Mouse (Mus musculus): Measurements from ENCODE around the gene Arhgap21. TPM values are rescaled to one million over a fixed set of nuclear protein-coding genes. Genes with fewer than 3 reads are reported as not detected.

The Arhgap21 gene
- polyA plus RNA-seq, 1 experiment from 2014 or later, result 5.2 TPM

DNA sequence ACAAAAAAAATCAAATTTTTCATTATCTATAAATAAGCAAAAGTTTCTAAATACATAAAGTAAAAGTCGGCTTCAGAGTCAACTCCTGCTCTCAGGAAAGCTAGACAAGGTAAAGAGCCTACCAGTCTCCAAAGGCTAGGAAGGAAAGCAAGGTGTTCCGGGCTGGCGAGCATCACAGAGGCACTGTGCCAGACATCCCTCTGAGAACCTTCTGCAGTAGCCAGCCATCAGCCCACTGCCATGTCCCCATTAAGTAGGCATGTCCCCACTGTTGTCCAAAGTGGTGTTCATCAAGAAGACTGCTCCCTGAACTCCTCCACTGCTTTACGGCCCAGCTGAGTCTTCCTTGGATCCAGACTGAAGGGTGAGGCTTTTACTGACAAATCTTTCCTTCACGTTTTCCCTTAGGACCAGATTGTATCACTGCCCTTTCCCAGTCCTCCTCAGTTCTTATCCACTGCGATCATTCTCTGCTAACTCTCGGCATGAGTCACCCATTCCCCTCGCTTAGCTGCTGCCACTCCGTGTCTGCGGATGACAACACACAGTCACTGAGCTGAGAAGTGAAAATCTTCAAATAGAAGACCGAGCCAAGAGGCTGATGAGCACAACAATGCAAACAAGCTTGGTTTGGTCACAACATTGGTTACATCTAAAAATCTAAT is 65.6 kb downstream of the Arhgap21 start:
- no peak for DNase-seq (ENCODE audit: low spot score)
- no peak overlapping the region for H3K9ac ChIP-seq (ENCODE audit: low read length)
- no peaks in the 10 kb centered on the region for H3K4me1 ChIP-seq (replicated peaks; ENCODE audit: control insufficient read depth, insufficient read depth)
- H3K27ac ChIP-seq (replicated peaks), result no peak overlapping the region
- 81% methylated on average over 11 of the region's 11 CpGs for WGBS
- H3K36me3 ChIP-seq (ENCODE audit: control insufficient read depth, insufficient read depth, low read length), result no peaks in the 10 kb centered on the region
- TF ChIP-seq EP300 (optimal IDR thresholded peaks at IDR 0.05) (no peak), CTCF (IDR thresholded peaks at IDR 0.05; ENCODE audit: low read depth) (no peak)
- no peak overlapping the region for H3K4me3 ChIP-seq (ENCODE audit: low read depth, low read length)
- H3K4me2 ChIP-seq (replicated peaks; ENCODE audit: low read depth), result no peak overlapping the region
- no peaks in the 10 kb centered on the region for H3K9me3 ChIP-seq (ENCODE audit: control insufficient read depth, low read length)
- no peak for ATAC-seq (ENCODE audit: low FRiP score, low TSS enrichment)
- no peaks in the 10 kb centered on the region for H3K27me3 ChIP-seq (ENCODE audit: control insufficient read depth, insufficient read depth, low read length)

DNA sequence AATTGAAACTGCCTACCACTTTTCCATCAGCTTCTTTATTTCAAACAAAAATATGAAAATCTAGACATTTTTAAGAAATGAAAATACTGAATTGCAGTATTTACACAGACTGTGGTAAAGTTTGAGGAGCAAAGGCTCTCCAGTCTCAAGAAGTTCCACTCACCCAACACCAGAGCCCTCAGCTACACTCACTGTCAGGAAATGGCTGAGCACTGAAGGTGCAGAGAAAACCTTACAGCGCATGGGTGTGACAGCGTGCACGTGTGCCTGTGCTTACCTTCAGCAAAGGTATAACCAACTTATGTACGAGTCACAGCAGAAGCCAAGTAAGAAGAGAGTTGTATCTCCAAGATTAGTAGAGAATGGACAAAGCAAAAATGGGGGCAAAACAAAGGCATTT is 66.8 kb downstream of the Arhgap21 start:
- Histone ChIP-seq H3K4me1 (replicated peaks; ENCODE audit: control insufficient read depth, insufficient read depth) (no peaks in the 10 kb centered on the region), H3K9ac (ENCODE audit: low read length) (no peak overlapping the region), H3K9me3 (ENCODE audit: control insufficient read depth, low read length) (no peaks in the 10 kb centered on the region), H3K27ac (replicated peaks) (no peak overlapping the region), H3K27me3 (ENCODE audit: control insufficient read depth, insufficient read depth, low read length) (no peaks in the 10 kb centered on the region), H3K4me2 (replicated peaks; ENCODE audit: low read depth) (no peak overlapping the region), H3K4me3 (ENCODE audit: low read depth, low read length) (no peak overlapping the region), H3K36me3 (ENCODE audit: control insufficient read depth, insufficient read depth, low read length) (no peaks in the 10 kb centered on the region)
- WGBS, result 85% methylated on average over 4 of the region's 4 CpGs
- ATAC-seq (ENCODE audit: low FRiP score, low TSS enrichment), result no peak
- no peak for DNase-seq (ENCODE audit: low spot score)
- TF ChIP-seq EP300 (optimal IDR thresholded peaks at IDR 0.05), result no peak
- TF ChIP-seq CTCF (IDR thresholded peaks at IDR 0.05; ENCODE audit: low read depth), result no peak

DNA sequence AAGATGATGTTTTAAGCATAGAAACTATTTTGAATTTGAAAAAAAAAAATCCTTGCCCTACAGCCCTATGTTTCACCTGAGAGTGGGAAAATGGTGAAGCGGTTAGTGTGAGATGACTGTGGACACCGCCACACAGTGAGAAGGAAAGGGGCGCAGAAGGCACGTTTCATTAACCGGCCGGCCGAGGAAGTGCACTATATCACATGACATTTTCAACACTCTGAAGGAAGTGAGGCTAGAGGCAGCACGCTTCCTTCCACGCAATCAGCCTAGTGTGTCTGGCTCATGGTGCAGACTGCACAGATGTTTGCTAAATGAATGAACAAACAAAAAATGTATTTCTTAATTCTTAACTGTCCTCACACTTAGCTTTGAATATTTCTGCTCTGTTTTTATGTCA is 69.4 kb downstream of the Arhgap21 start:
- no peak overlapping the region for H3K4me2 ChIP-seq (replicated peaks; ENCODE audit: low read depth)

DNA sequence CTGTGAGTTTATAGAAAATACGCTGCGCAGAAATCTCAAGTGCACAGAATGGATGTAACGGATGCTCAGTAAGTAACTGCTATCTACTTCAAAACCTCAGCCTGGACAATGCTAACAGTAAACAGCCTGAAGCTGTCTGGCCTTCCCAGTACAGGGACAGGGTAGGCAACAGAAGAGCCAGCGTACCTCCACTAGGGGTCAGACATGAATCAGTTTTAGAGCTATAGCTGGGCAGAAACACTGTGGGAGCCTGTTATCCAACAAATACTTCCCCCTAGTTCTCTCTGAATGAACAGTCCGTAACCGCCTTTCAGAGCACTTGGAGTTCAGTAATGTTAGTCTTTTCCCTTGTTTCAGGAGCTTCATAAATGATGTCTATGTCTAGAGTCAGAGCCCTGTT is 70.0 kb downstream of the Arhgap21 start:
- Histone ChIP-seq H3K9ac (ENCODE audit: low read length) (no peak overlapping the region), H3K36me3 (ENCODE audit: control insufficient read depth, insufficient read depth, low read length) (no peaks in the 10 kb centered on the region), H3K4me2 (replicated peaks; ENCODE audit: low read depth) (no peak overlapping the region), H3K4me3 (ENCODE audit: low read depth, low read length) (no peak overlapping the region), H3K27ac (replicated peaks) (no peak overlapping the region), H3K27me3 (ENCODE audit: control insufficient read depth, insufficient read depth, low read length) (no peaks in the 10 kb centered on the region), H3K4me1 (replicated peaks; ENCODE audit: control insufficient read depth, insufficient read depth) (no peaks in the 10 kb centered on the region), H3K9me3 (ENCODE audit: control insufficient read depth, low read length) (no peaks in the 10 kb centered on the region)
- ATAC-seq (ENCODE audit: low FRiP score, low TSS enrichment) (peak; percentile 92), DNase-seq (ENCODE audit: low spot score) (peak; percentile 71)
- TF ChIP-seq EP300 (optimal IDR thresholded peaks at IDR 0.05), result no peak
- TF ChIP-seq CTCF (IDR thresholded peaks at IDR 0.05; ENCODE audit: low read depth), result peak; percentile 95
- 34% methylated on average over 6 of the region's 6 CpGs for WGBS

More for the DNA sequence above, 69.4 kb downstream of the Arhgap21 start:
- Histone ChIP-seq H3K27ac (replicated peaks) (no peak overlapping the region), H3K4me1 (replicated peaks; ENCODE audit: control insufficient read depth, insufficient read depth) (no peaks in the 10 kb centered on the region), H3K27me3 (ENCODE audit: control insufficient read depth, insufficient read depth, low read length) (no peaks in the 10 kb centered on the region), H3K9ac (ENCODE audit: low read length) (no peak overlapping the region), H3K4me3 (ENCODE audit: low read depth, low read length) (no peak overlapping the region), H3K36me3 (ENCODE audit: control insufficient read depth, insufficient read depth, low read length) (no peaks in the 10 kb centered on the region), H3K9me3 (ENCODE audit: control insufficient read depth, low read length) (no peaks in the 10 kb centered on the region)
- TF ChIP-seq CTCF (IDR thresholded peaks at IDR 0.05; ENCODE audit: low read depth), result no peak
- TF ChIP-seq EP300 (optimal IDR thresholded peaks at IDR 0.05), result no peak
- WGBS, result 64% methylated on average over 9 of the region's 9 CpGs
- ATAC-seq (ENCODE audit: low FRiP score, low TSS enrichment) (no peak), DNase-seq (ENCODE audit: low spot score) (no peak)

DNA sequence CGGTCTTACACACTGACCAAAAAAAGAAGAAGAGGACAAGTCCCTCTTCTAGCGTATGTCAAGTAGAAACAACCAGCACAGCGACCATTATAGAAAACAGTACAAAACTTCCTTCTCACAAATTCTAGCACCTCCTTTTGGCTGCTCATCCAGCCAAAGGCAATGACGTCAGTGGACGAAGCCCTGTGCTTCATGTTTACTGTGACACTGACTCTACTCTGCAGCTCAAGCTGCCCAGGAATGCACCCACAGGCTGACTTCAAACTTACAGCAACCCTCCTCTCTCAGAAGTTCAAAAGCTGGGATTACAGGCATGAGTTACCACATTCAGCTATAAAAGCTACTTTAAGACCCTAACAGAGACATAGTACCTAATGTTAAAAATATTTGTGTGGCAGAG is 72.2 kb downstream of the Arhgap21 start:
- TF ChIP-seq CTCF (IDR thresholded peaks at IDR 0.05; ENCODE audit: low read depth) (no peak), EP300 (optimal IDR thresholded peaks at IDR 0.05) (no peak)
- Histone ChIP-seq H3K27me3 (ENCODE audit: control insufficient read depth, insufficient read depth, low read length) (no peaks in the 10 kb centered on the region), H3K4me2 (replicated peaks; ENCODE audit: low read depth) (no peak overlapping the region), H3K36me3 (ENCODE audit: control insufficient read depth, insufficient read depth, low read length) (no peaks in the 10 kb centered on the region), H3K9me3 (ENCODE audit: control insufficient read depth, low read length) (no peaks in the 10 kb centered on the region), H3K9ac (ENCODE audit: low read length) (no peak overlapping the region), H3K4me3 (ENCODE audit: low read depth, low read length) (no peak overlapping the region), H3K4me1 (replicated peaks; ENCODE audit: control insufficient read depth, insufficient read depth) (no peaks in the 10 kb centered on the region), H3K27ac (replicated peaks) (no peak overlapping the region)
- 77% methylated on average over 5 of the region's 5 CpGs for WGBS
- no peak for DNase-seq (ENCODE audit: low spot score)
- ATAC-seq (ENCODE audit: low FRiP score, low TSS enrichment), result no peak

DNA sequence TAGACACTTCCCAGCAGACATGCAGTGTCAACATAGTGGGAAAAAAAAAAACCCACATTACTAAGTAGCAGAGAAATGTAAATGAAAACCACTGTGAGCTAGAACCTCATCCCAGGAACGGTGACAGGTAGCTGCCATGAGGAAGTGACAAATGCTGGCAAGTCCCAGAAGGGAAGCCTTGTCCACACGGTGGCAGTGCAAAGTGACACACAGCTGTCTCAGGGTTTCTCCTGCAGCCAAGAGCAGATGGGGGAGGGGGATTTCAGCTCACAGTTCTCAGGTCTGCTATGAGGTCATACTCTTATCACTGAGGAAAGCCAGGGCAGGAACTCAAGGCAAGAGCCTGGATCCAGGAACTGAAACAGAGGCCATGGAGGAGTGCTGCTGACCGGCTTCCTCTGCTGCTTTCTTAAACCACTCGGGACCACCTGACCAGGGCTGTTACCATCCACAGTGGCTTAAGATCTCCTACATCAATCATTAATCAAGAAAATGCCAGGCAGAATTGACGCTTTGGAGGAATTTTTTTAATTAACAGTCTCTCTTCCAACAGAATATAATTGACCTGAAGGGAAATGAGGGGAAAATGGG is 74.5 kb downstream of the Arhgap21 start:
- peak; percentile 76 for ATAC-seq (ENCODE audit: low FRiP score, low TSS enrichment)
- TF ChIP-seq EP300 (optimal IDR thresholded peaks at IDR 0.05) (no peak), CTCF (IDR thresholded peaks at IDR 0.05; ENCODE audit: low read depth) (peak; percentile 63)
- Histone ChIP-seq H3K4me3 (ENCODE audit: low read depth, low read length) (no peak overlapping the region), H3K9ac (ENCODE audit: low read length) (no peak overlapping the region), H3K36me3 (ENCODE audit: control insufficient read depth, insufficient read depth, low read length) (no peaks in the 10 kb centered on the region), H3K27ac (replicated peaks) (no peak overlapping the region), H3K9me3 (ENCODE audit: control insufficient read depth, low read length) (no peaks in the 10 kb centered on the region), H3K4me1 (replicated peaks; ENCODE audit: control insufficient read depth, insufficient read depth) (no peaks in the 10 kb centered on the region), H3K4me2 (replicated peaks; ENCODE audit: low read depth) (no peak overlapping the region), H3K27me3 (ENCODE audit: control insufficient read depth, insufficient read depth, low read length) (no peaks in the 10 kb centered on the region)
- 48% methylated on average over 5 of the region's 5 CpGs for WGBS
- peak; percentile 47 for DNase-seq (ENCODE audit: low spot score)
